In the genomic region with DNA sequence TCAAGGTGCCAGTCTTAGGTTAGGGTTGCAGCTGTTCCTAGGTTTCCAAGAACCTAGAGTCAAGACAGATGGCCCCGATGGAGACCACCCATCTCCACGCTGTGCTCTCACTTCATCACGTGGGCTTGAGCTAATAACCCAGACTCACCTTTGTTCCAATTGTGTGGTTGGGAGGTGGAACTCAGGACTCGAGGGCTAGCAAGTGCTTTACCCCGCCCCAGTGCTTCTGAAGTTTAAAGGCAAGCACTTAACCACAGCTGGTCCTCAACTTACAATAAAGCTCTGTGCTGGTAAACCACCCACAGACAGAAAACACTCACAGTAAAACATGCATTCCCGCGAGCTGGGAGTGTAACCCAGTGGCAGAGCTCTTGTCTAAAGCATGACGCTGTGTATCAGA, we compare ENCODE assay signal across 23 mouse cellular contexts.
DNase-seq lines count a peak whose midpoint lies in the region; ATAC-seq lines count a peak whose summit lies in the region.
"Had no signal": no experiment of that assay in that cellular context is flagged by ENCODE, and none has a peak within 500 bp of the region (broad histone marks: within the 10 kb centered on the region; RNA-seq: fewer than 3 reads in every experiment).

No protein-coding gene starts in this region.

- peak; percentile 39 for DNase-seq in embryonic facial prominence, embryonic 14.5 days (ENCODE audit: low spot score)
- no peak for DNase-seq in embryonic facial prominence, embryonic 10.5 days (ENCODE audit: low spot score)
- DNase-seq in lung, adult 18-20 months = peak; percentile 57 to 68
- no peak for DNase-seq in lung, postnatal 14 days
- peak; percentile 69 for DNase-seq in lung, postnatal 36 days
- DNase-seq in frontal cortex, postnatal 10 days (ENCODE audit: low spot score in 2 of 2) = no peak
- no peak for DNase-seq in kidney, adult 9 months
- DNase-seq: adrenal gland, adult 2 months; cerebellum, adult 11 months; cerebellum, adult 9-11 months; gastrocnemius, adult 2 months; kidney, postnatal 4 days had no signal

- no peak overlapping the region for H3K4me3 ChIP-seq in embryonic facial prominence, embryonic 14.5 days (ENCODE audit: low read depth, low read length)
- no peak overlapping the region for H3K4me3 ChIP-seq in embryonic facial prominence, embryonic 10.5 days
- no peak overlapping the region for H3K4me3 ChIP-seq in limb, embryonic 13.5 days
- H3K4me3 ChIP-seq: forebrain, embryonic 10.5 days; gastrocnemius, adult 2 months; hindbrain, embryonic 10.5 days had no signal

- H3K36me3 ChIP-seq in embryonic facial prominence, embryonic 14.5 days (ENCODE audit: control insufficient read depth, insufficient read depth, low read length) = no peaks in the 10 kb centered on the region
- no peaks in the 10 kb centered on the region for H3K36me3 ChIP-seq in embryonic facial prominence, embryonic 10.5 days (replicated peaks)
- H3K36me3 ChIP-seq in limb, embryonic 13.5 days = no peaks in the 10 kb centered on the region
- H3K36me3 ChIP-seq: forebrain, embryonic 10.5 days; G1E; hindbrain, embryonic 10.5 days had no signal

- no peak overlapping the region for H3K4me2 ChIP-seq in embryonic facial prominence, embryonic 14.5 days (ENCODE audit: low read depth, low read length)
- H3K4me2 ChIP-seq in limb, embryonic 13.5 days (replicated peaks) = no peak overlapping the region
- H3K4me2 ChIP-seq: heart, embryonic 11.5 days; midbrain, embryonic 11.5 days had no signal

- ATAC-seq in embryonic facial prominence, embryonic 14.5 days (ENCODE audit: low read depth) = peak; percentile 27
- ATAC-seq in limb, embryonic 13.5 days (ENCODE audit: low FRiP score, low read depth) = peak; percentile 38
- ATAC-seq: hindbrain, postnatal 0 days; intestine, postnatal 0 days; Patski had no signal

- peaks cover 5% of the 10 kb centered on the region; the same call in 1 of the 2 replicates for H3K4me1 ChIP-seq in embryonic facial prominence, embryonic 14.5 days (ENCODE audit: control insufficient read depth, insufficient read depth, low read length)
- H3K4me1 ChIP-seq in embryonic facial prominence, embryonic 10.5 days = peaks cover 8% of the 10 kb centered on the region
- H3K4me1 ChIP-seq in limb, embryonic 13.5 days = peaks cover 19% of the 10 kb centered on the region

- H3K27ac ChIP-seq in embryonic facial prominence, embryonic 14.5 days (replicated peaks; ENCODE audit: low read depth, low read length) = no peak overlapping the region
- no peak overlapping the region for H3K27ac ChIP-seq in embryonic facial prominence, embryonic 10.5 days (replicated peaks)
- H3K27ac ChIP-seq in limb, embryonic 13.5 days = no peak overlapping the region
- H3K27ac ChIP-seq: forebrain, embryonic 10.5 days; gastrocnemius, adult 2 months; hindbrain, embryonic 10.5 days; hindbrain, postnatal 0 days; liver, embryonic 14.5 days had no signal

- no peak overlapping the region for H3K9ac ChIP-seq in embryonic facial prominence, embryonic 14.5 days (ENCODE audit: low read depth, low read length)
- H3K9ac ChIP-seq in limb, embryonic 13.5 days = no peak overlapping the region
- H3K9ac ChIP-seq: liver, embryonic 14.5 days had no signal

- WGBS in embryonic facial prominence, embryonic 14.5 days = 60% methylated on average over 8 of the region's 8 CpGs
- WGBS in embryonic facial prominence, embryonic 10.5 days = 83% methylated on average over 8 of the region's 8 CpGs
- 24% methylated on average over 8 of the region's 8 CpGs for WGBS in limb, embryonic 13.5 days

- H3K9me3 ChIP-seq in embryonic facial prominence, embryonic 14.5 days (ENCODE audit: control insufficient read depth, low read length) = no peaks in the 10 kb centered on the region
- 0 out of 2 replicates have a peak, but pooled peaks cover 2% of the 10 kb centered on the region for H3K9me3 ChIP-seq in embryonic facial prominence, embryonic 10.5 days
- H3K9me3 ChIP-seq in limb, embryonic 13.5 days = no peaks in the 10 kb centered on the region
- H3K9me3 ChIP-seq: forebrain, embryonic 10.5 days; hindbrain, embryonic 10.5 days had no signal

- H3K27me3 ChIP-seq in embryonic facial prominence, embryonic 14.5 days (replicated peaks; ENCODE audit: control insufficient read depth, insufficient read depth, low read length) = no peaks in the 10 kb centered on the region
- no peaks in the 10 kb centered on the region for H3K27me3 ChIP-seq in embryonic facial prominence, embryonic 10.5 days (replicated peaks; ENCODE audit: low read depth, poor library complexity, severe bottlenecking)
- no peaks in the 10 kb centered on the region for H3K27me3 ChIP-seq in limb, embryonic 13.5 days
- H3K27me3 ChIP-seq: CH12.LX, Patski had no signal

Comparison
In these comparisons a context has a peak if more than half of its experiments do, and no peak if none do; other contexts are left out.
1. DNase-seq: peak in embryonic facial prominence, embryonic 14.5 days (single experiment), lung, adult 18-20 months (2 of 2) and lung, postnatal 36 days (single experiment); none in embryonic facial prominence, embryonic 10.5 days (single experiment), lung, postnatal 14 days (single experiment), frontal cortex, postnatal 10 days (0 of 2) and kidney, adult 9 months (single experiment).